Mouse (Mus musculus): ENCODE measurements around the gene Il25. TPM values are rescaled to one million over a fixed set of nuclear protein-coding genes. Genes with fewer than 3 reads are reported as not detected.
A peak's percentile ranks its signal among the peaks of the same experiment; 100 is the strongest.

Il25 gene
- polyA plus RNA-seq, 1 experiment from 2014 or later = not detected

- WGBS = 2% methylated on average over 69 of the region's 69 CpGs
- no peaks in the 10 kb centered on the region for H3K9me3 ChIP-seq
- peak; percentile 57 for DNase-seq (ENCODE audit: low spot score)
- peak overlapping the region; percentile 95 for H3K27ac ChIP-seq (replicated peaks)
- H3K36me3 ChIP-seq (replicated peaks) = peaks cover 67% of the 10 kb centered on the region
- no peaks in the 10 kb centered on the region for H3K27me3 ChIP-seq (replicated peaks; ENCODE audit: low read depth, poor library complexity, severe bottlenecking)
- H3K4me3 ChIP-seq = peak overlapping the region; percentile 98
- H3K4me1 ChIP-seq = peaks cover 52% of the 10 kb centered on the region
Observed at GRCm38 (mm10) chr14:54912109-54912850, 20.2 kb upstream of the Il25 start.

- DNase-seq (ENCODE audit: low spot score) = peak; percentile 87
- WGBS = under 1% methylated on average over 28 of the region's 28 CpGs
- peaks cover 46% of the 10 kb centered on the region for H3K4me1 ChIP-seq
- no peaks in the 10 kb centered on the region for H3K27me3 ChIP-seq (replicated peaks; ENCODE audit: low read depth, poor library complexity, severe bottlenecking)
- H3K9me3 ChIP-seq = no peaks in the 10 kb centered on the region
- peak within 1 kb of the TSS; percentile 98 for H3K4me3 ChIP-seq
- H3K27ac ChIP-seq (replicated peaks) = peak within 1 kb of the TSS; percentile 95
- H3K36me3 ChIP-seq (replicated peaks) = peaks cover 67% of the 10 kb centered on the region
Observed at GRCm38 (mm10) chr14:54912886-54913285, 19.6 kb upstream of the Il25 start, which contains the start of gene Slc22a17. Slc22a17 (minus strand) TSS chr14:54913132.

GRCm38 (mm10) chr14:54913343-54913742 is 19.2 kb upstream of the Il25 start:
- WGBS = 19% methylated on average over 10 of the region's 10 CpGs
- Histone ChIP-seq H3K9me3 (no peaks in the 10 kb centered on the region), H3K36me3 (replicated peaks) (peaks cover 67% of the 10 kb centered on the region)

GRCm38 (mm10) chr14:54920076-54920685 is 12.3 kb upstream of the Il25 start:
- WGBS = 93% methylated on average over 16 of the region's 16 CpGs
- no peak for DNase-seq (ENCODE audit: low spot score)

More at GRCm38 (mm10) chr14:54913343-54913742, 19.2 kb upstream of the Il25 start:
- Histone ChIP-seq H3K27ac (replicated peaks) (peak overlapping the region; percentile 95), H3K4me3 (peak overlapping the region; percentile 98), H3K4me1 (peaks cover 43% of the 10 kb centered on the region), H3K27me3 (replicated peaks; ENCODE audit: low read depth, poor library complexity, severe bottlenecking) (no peaks in the 10 kb centered on the region)
- DNase-seq (ENCODE audit: low spot score) = peak; percentile 22

GRCm38 (mm10) chr14:54924641-54925348 is 7.7 kb upstream of the Il25 start:
- Histone ChIP-seq H3K4me1 (peaks cover 56% of the 10 kb centered on the region), H3K4me3 (peak overlapping the region; percentile 72), H3K36me3 (replicated peaks) (peaks cover 40% of the 10 kb centered on the region), H3K9me3 (peaks cover 20% of the 10 kb centered on the region), H3K27me3 (replicated peaks; ENCODE audit: low read depth, poor library complexity, severe bottlenecking) (peaks cover 11% of the 10 kb centered on the region), H3K27ac (replicated peaks) (peak overlapping the region; percentile 100)
- DNase-seq (ENCODE audit: low spot score) = peak; percentile 80
- 13% methylated on average over 7 of the region's 7 CpGs for WGBS

More at GRCm38 (mm10) chr14:54920076-54920685, 12.3 kb upstream of the Il25 start:
- peaks cover 86% of the 10 kb centered on the region for H3K36me3 ChIP-seq (replicated peaks)
- no peak overlapping the region for H3K4me3 ChIP-seq
- H3K27ac ChIP-seq (replicated peaks) = no peak overlapping the region
- H3K4me1 ChIP-seq = peaks cover 25% of the 10 kb centered on the region
- H3K9me3 ChIP-seq = peaks cover 20% of the 10 kb centered on the region
- H3K27me3 ChIP-seq (replicated peaks; ENCODE audit: low read depth, poor library complexity, severe bottlenecking) = no peaks in the 10 kb centered on the region

GRCm38 (mm10) chr14:54925349-54926342 is 6.8 kb upstream of the Il25 start, which contains the start of gene Efs:
Efs (minus strand) TSS chr14:54926126.
- Histone ChIP-seq H3K36me3 (replicated peaks) (peaks cover 31% of the 10 kb centered on the region), H3K9me3 (peaks cover 18% of the 10 kb centered on the region), H3K4me1 (peaks cover 63% of the 10 kb centered on the region), H3K4me3 (peak within 1 kb of the TSS; percentile 72), H3K27me3 (replicated peaks; ENCODE audit: low read depth, poor library complexity, severe bottlenecking) (peaks cover 11% of the 10 kb centered on the region), H3K27ac (replicated peaks) (peak within 1 kb of the TSS; percentile 100)
- WGBS = under 1% methylated on average over 57 of the region's 57 CpGs
- peak; percentile 83 for DNase-seq (ENCODE audit: low spot score)

- peaks cover 66% of the 10 kb centered on the region for H3K4me1 ChIP-seq
Observed at GRCm38 (mm10) chr14:54926401-54927158, 5.9 kb upstream of the Il25 start.

GRCm38 (mm10) chr14:54927296-54927695 is 5.2 kb upstream of the Il25 start:
- DNase-seq (ENCODE audit: low spot score) = peak; percentile 18
- Histone ChIP-seq H3K27ac (replicated peaks) (peak overlapping the region; percentile 100), H3K36me3 (replicated peaks) (peaks cover 15% of the 10 kb centered on the region), H3K4me3 (peak overlapping the region; percentile 72), H3K4me1 (peaks cover 69% of the 10 kb centered on the region), H3K9me3 (peaks cover 2% of the 10 kb centered on the region; the same call in 1 of the 2 replicates), H3K27me3 (replicated peaks; ENCODE audit: low read depth, poor library complexity, severe bottlenecking) (peaks cover 11% of the 10 kb centered on the region)
- WGBS = 14% methylated on average over 7 of the region's 7 CpGs

More at GRCm38 (mm10) chr14:54926401-54927158, 5.9 kb upstream of the Il25 start:
- under 1% methylated on average over 58 of the region's 58 CpGs for WGBS
- peaks cover 9% of the 10 kb centered on the region for H3K9me3 ChIP-seq
- DNase-seq (ENCODE audit: low spot score) = peak; percentile 94
- peak overlapping the region; percentile 72 for H3K4me3 ChIP-seq
- peaks cover 22% of the 10 kb centered on the region for H3K36me3 ChIP-seq (replicated peaks)
- H3K27me3 ChIP-seq (replicated peaks; ENCODE audit: low read depth, poor library complexity, severe bottlenecking) = peaks cover 11% of the 10 kb centered on the region
- H3K27ac ChIP-seq (replicated peaks) = peak overlapping the region; percentile 100

GRCm38 (mm10) chr14:54929801-54930200 is 2.7 kb upstream of the Il25 start:
- DNase-seq (ENCODE audit: low spot score) = no peak
- Histone ChIP-seq H3K4me1 (peaks cover 62% of the 10 kb centered on the region), H3K27ac (replicated peaks) (0 out of 2 replicates have a peak overlapping the region, but pooled peaks have one; percentile 44), H3K36me3 (replicated peaks) (no peaks in the 10 kb centered on the region), H3K4me3 (no peak overlapping the region), H3K9me3 (no peaks in the 10 kb centered on the region), H3K27me3 (replicated peaks; ENCODE audit: low read depth, poor library complexity, severe bottlenecking) (peaks cover 11% of the 10 kb centered on the region)
- WGBS = 76% methylated on average over 5 of the region's 5 CpGs

GRCm38 (mm10) chr14:54930431-54930830 is 2.1 kb upstream of the Il25 start:
- Histone ChIP-seq H3K27me3 (replicated peaks; ENCODE audit: low read depth, poor library complexity, severe bottlenecking) (peaks cover 11% of the 10 kb centered on the region), H3K36me3 (replicated peaks) (no peaks in the 10 kb centered on the region), H3K4me3 (no peak overlapping the region), H3K27ac (replicated peaks) (peak overlapping the region; percentile 44; the same call in 1 of the 2 replicates), H3K4me1 (peaks cover 60% of the 10 kb centered on the region), H3K9me3 (no peaks in the 10 kb centered on the region)
- 30% methylated on average over 2 of the region's 2 CpGs for WGBS
- no peak for DNase-seq (ENCODE audit: low spot score)

All from embryonic facial prominence, embryonic 10.5 days (tissue).